Mouse (Mus musculus): ENCODE data around the gene Gm11563. TPM values are rescaled to one million over a fixed set of nuclear protein-coding genes. Genes with fewer than 3 reads are reported as not detected.

Gm11563 gene
- total RNA-seq, 2 experiments from 2014 or later = not detected

GRCm38 (mm10) chr11:99609126-99609525, 49.6 kb downstream of the Gm11563 start:
- ATAC-seq (replicated peaks; ENCODE audit: low FRiP score, poor library complexity, severe bottlenecking) = no peak

Other genes with a start within 250 kb of the Gm11563 start
Only the 30 nearest of the 39 such genes appear.
- not detected in 2 replicates for gene Krt23, start 165.8 kb downstream of the Gm11563 start, total RNA-seq (2015; ENCODE audit: low replicate concordance)
- not detected in 2 replicates for gene Krt23, start 165.8 kb downstream of the Gm11563 start, total RNA-seq (2017; ENCODE audit: low replicate concordance)
- not detected in 2 replicates for gene Krt39, start 137.6 kb downstream of the Gm11563 start, total RNA-seq (2015; ENCODE audit: low replicate concordance)
- 0.70 TPM in 1 of 2 replicates, not detected in the other for gene Krt39, start 137.6 kb downstream of the Gm11563 start, total RNA-seq (2017; ENCODE audit: low replicate concordance)
- not detected in 2 replicates for gene Krt40, start 115.8 kb downstream of the Gm11563 start, total RNA-seq (2015; ENCODE audit: low replicate concordance)
- not detected in 2 replicates for gene Krt40, start 115.8 kb downstream of the Gm11563 start, total RNA-seq (2017; ENCODE audit: low replicate concordance)
- gene Krtap3-3, start 108.1 kb downstream of the Gm11563 start, total RNA-seq (2015; ENCODE audit: low replicate concordance) = not detected in 2 replicates
- not detected in 2 replicates for gene Krtap3-3, start 108.1 kb downstream of the Gm11563 start, total RNA-seq (2017; ENCODE audit: low replicate concordance)
- gene Krtap3-2, start 102.1 kb downstream of the Gm11563 start, total RNA-seq (2015; ENCODE audit: low replicate concordance) = not detected in 2 replicates
- not detected in 2 replicates for gene Krtap3-2, start 102.1 kb downstream of the Gm11563 start, total RNA-seq (2017; ENCODE audit: low replicate concordance)
- not detected in 2 replicates for gene Gm11939, start 99.5 kb downstream of the Gm11563 start, total RNA-seq (2015; ENCODE audit: low replicate concordance)
- gene Gm11939, start 99.5 kb downstream of the Gm11563 start, total RNA-seq (2017; ENCODE audit: low replicate concordance) = not detected in 2 replicates
- gene Krtap3-1, start 92.3 kb downstream of the Gm11563 start, total RNA-seq (2015; ENCODE audit: low replicate concordance) = not detected in 2 replicates
- not detected in 2 replicates for gene Krtap3-1, start 92.3 kb downstream of the Gm11563 start, total RNA-seq (2017; ENCODE audit: low replicate concordance)
- gene Krtap1-5, start 77.9 kb downstream of the Gm11563 start, total RNA-seq (2015; ENCODE audit: low replicate concordance) = not detected in 2 replicates
- gene Krtap1-5, start 77.9 kb downstream of the Gm11563 start, total RNA-seq (2017; ENCODE audit: low replicate concordance) = not detected in 2 replicates
- gene Krtap1-4, start 75.3 kb downstream of the Gm11563 start, total RNA-seq (2015; ENCODE audit: low replicate concordance) = not detected in 2 replicates
- not detected in 2 replicates for gene Krtap1-4, start 75.3 kb downstream of the Gm11563 start, total RNA-seq (2017; ENCODE audit: low replicate concordance)
- not detected in 2 replicates for gene Krtap1-3, start 67.6 kb downstream of the Gm11563 start, total RNA-seq (2015; ENCODE audit: low replicate concordance)
- not detected in 2 replicates for gene Krtap1-3, start 67.6 kb downstream of the Gm11563 start, total RNA-seq (2017; ENCODE audit: low replicate concordance)
- not detected in 2 replicates for gene Krtap9-3, start 60.9 kb downstream of the Gm11563 start, total RNA-seq (2015; ENCODE audit: low replicate concordance)
- not detected in 2 replicates for gene Krtap9-3, start 60.9 kb downstream of the Gm11563 start, total RNA-seq (2017; ENCODE audit: low replicate concordance)
- gene Gm11938, start 55.7 kb downstream of the Gm11563 start, total RNA-seq (2015; ENCODE audit: low replicate concordance) = not detected in 2 replicates
- gene Gm11938, start 55.7 kb downstream of the Gm11563 start, total RNA-seq (2017; ENCODE audit: low replicate concordance) = not detected in 2 replicates
- not detected in 2 replicates for gene Gm11937, start 48.8 kb downstream of the Gm11563 start, total RNA-seq (2015; ENCODE audit: low replicate concordance)
- gene Gm11937, start 48.8 kb downstream of the Gm11563 start, total RNA-seq (2017; ENCODE audit: low replicate concordance) = not detected in 2 replicates
- not detected in 2 replicates for gene Krtap2-4, start 44.1 kb downstream of the Gm11563 start, total RNA-seq (2015; ENCODE audit: low replicate concordance)
- not detected in 2 replicates for gene Krtap2-4, start 44.1 kb downstream of the Gm11563 start, total RNA-seq (2017; ENCODE audit: low replicate concordance)
- gene Gm11562, start 38.5 kb downstream of the Gm11563 start, total RNA-seq (2015; ENCODE audit: low replicate concordance) = not detected in 2 replicates
- gene Gm11562, start 38.5 kb downstream of the Gm11563 start, total RNA-seq (2017; ENCODE audit: low replicate concordance) = not detected in 2 replicates
- gene Krtap4-1, start 30.7 kb downstream of the Gm11563 start, total RNA-seq (2015; ENCODE audit: low replicate concordance) = not detected in 2 replicates
- gene Krtap4-1, start 30.7 kb downstream of the Gm11563 start, total RNA-seq (2017; ENCODE audit: low replicate concordance) = not detected in 2 replicates
- not detected in 2 replicates for gene Krtap4-2, start 23.9 kb downstream of the Gm11563 start, total RNA-seq (2015; ENCODE audit: low replicate concordance)
- not detected in 2 replicates for gene Krtap4-2, start 23.9 kb downstream of the Gm11563 start, total RNA-seq (2017; ENCODE audit: low replicate concordance)
- not detected in 2 replicates for gene Krtap4-7, start 14.9 kb downstream of the Gm11563 start, total RNA-seq (2015; ENCODE audit: low replicate concordance)
- not detected in 2 replicates for gene Krtap4-7, start 14.9 kb downstream of the Gm11563 start, total RNA-seq (2017; ENCODE audit: low replicate concordance)
- gene Gm11555, start 8.7 kb downstream of the Gm11563 start, total RNA-seq (2015; ENCODE audit: low replicate concordance) = not detected in 2 replicates
- gene Gm11555, start 8.7 kb downstream of the Gm11563 start, total RNA-seq (2017; ENCODE audit: low replicate concordance) = not detected in 2 replicates
- not detected in 2 replicates for gene Krtap4-6, start 7.0 kb upstream of the Gm11563 start, total RNA-seq (2015; ENCODE audit: low replicate concordance)
- gene Krtap4-6, start 7.0 kb upstream of the Gm11563 start, total RNA-seq (2017; ENCODE audit: low replicate concordance) = not detected in 2 replicates
- not detected in 2 replicates for gene Gm14190, start 31.8 kb upstream of the Gm11563 start, total RNA-seq (2015; ENCODE audit: low replicate concordance)
- gene Gm14190, start 31.8 kb upstream of the Gm11563 start, total RNA-seq (2017; ENCODE audit: low replicate concordance) = not detected in 2 replicates
- not detected in 2 replicates for gene Gm14180, start 75.3 kb upstream of the Gm11563 start, total RNA-seq (2015; ENCODE audit: low replicate concordance)
- not detected in 2 replicates for gene Gm14180, start 75.3 kb upstream of the Gm11563 start, total RNA-seq (2017; ENCODE audit: low replicate concordance)
- not detected in 2 replicates for gene Gm11595, start 114.0 kb upstream of the Gm11563 start, total RNA-seq (2015; ENCODE audit: low replicate concordance)
- gene Gm11595, start 114.0 kb upstream of the Gm11563 start, total RNA-seq (2017; ENCODE audit: low replicate concordance) = not detected in 2 replicates
- gene Krtap4-8, start 121.7 kb upstream of the Gm11563 start, total RNA-seq (2015; ENCODE audit: low replicate concordance) = not detected in 2 replicates
- gene Krtap4-8, start 121.7 kb upstream of the Gm11563 start, total RNA-seq (2017; ENCODE audit: low replicate concordance) = not detected in 2 replicates
- not detected in 2 replicates for gene Krtap4-9, start 126.2 kb upstream of the Gm11563 start, total RNA-seq (2015; ENCODE audit: low replicate concordance)
- gene Krtap4-9, start 126.2 kb upstream of the Gm11563 start, total RNA-seq (2017; ENCODE audit: low replicate concordance) = not detected in 2 replicates
- not detected in 2 replicates for gene Gm11596, start 134.5 kb upstream of the Gm11563 start, total RNA-seq (2015; ENCODE audit: low replicate concordance)
- not detected in 2 replicates for gene Gm11596, start 134.5 kb upstream of the Gm11563 start, total RNA-seq (2017; ENCODE audit: low replicate concordance)
- gene Gm11569, start 140.0 kb upstream of the Gm11563 start, total RNA-seq (2015; ENCODE audit: low replicate concordance) = not detected in 2 replicates
- not detected in 2 replicates for gene Gm11569, start 140.0 kb upstream of the Gm11563 start, total RNA-seq (2017; ENCODE audit: low replicate concordance)
- not detected in 2 replicates for gene Gm11554, start 145.5 kb upstream of the Gm11563 start, total RNA-seq (2015; ENCODE audit: low replicate concordance)
- gene Gm11554, start 145.5 kb upstream of the Gm11563 start, total RNA-seq (2017; ENCODE audit: low replicate concordance) = not detected in 2 replicates
- not detected in 2 replicates for gene Krtap4-13, start 150.9 kb upstream of the Gm11563 start, total RNA-seq (2015; ENCODE audit: low replicate concordance)
- not detected in 2 replicates for gene Krtap4-13, start 150.9 kb upstream of the Gm11563 start, total RNA-seq (2017; ENCODE audit: low replicate concordance)
- not detected in 2 replicates for gene Gm11564, start 156.7 kb upstream of the Gm11563 start, total RNA-seq (2015; ENCODE audit: low replicate concordance)
- gene Gm11564, start 156.7 kb upstream of the Gm11563 start, total RNA-seq (2017; ENCODE audit: low replicate concordance) = not detected in 2 replicates